Mouse (Mus musculus) ES-E14 (cell line): ENCODE results near the gene Rhog.

ENCODE experiments used
- HCFC1 ChIP-seq: IDR thresholded peaks from 2 replicates; pipeline ENCODE4 v1.6.1; 2012; ENCODE audit warnings: low read length, inconsistent platforms, borderline replicate concordance; ENCODE audit not compliant: insufficient read depth
- MAFK ChIP-seq: IDR thresholded peaks from 2 replicates; pipeline ENCODE4 v1.6.1; 2014; ENCODE audit warnings: mild to moderate bottlenecking, low read depth, low read length, inconsistent platforms; ENCODE audit not compliant: insufficient read depth
- ZC3H11A ChIP-seq: IDR thresholded peaks from 2 replicates; pipeline ENCODE4 v1.6.1; 2012; ENCODE audit warnings: low read depth, mild to moderate bottlenecking, inconsistent platforms, low read length, borderline replicate concordance
- ZNF384 ChIP-seq: IDR thresholded peaks from 2 replicates; pipeline ENCODE4 v1.6.1; 2012; ENCODE audit warnings: low read depth, low read length, inconsistent platforms

DNA sequence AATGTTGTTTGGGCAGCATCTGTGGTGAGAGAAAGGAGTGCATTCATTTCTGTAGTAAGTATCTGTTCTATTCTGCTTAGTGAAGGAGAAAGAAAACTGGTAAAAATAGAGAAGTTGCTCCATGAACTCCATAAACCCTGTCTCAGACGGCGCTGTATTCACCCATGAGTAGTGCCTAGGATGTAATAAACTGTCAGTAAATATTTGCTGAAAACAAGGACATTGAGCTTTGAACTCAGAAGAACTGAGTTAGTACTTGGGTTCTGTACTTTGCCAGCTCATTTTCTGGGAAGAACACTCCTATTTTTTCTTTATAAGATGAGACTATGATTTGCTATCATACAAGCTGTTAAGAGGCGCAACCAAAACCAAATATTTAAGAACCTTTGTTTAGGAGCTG is 36.4 kb upstream of the Rhog start:
- TF ChIP-seq ZC3H11A (no peak), ZNF384 (no peak), HCFC1 (no peak), MAFK (no peak)
